Mouse (Mus musculus) intestine, embryonic 15.5 days (tissue): ENCODE data around the gene Zic2. TPM values are rescaled to one million over a fixed set of nuclear protein-coding genes. Genes with fewer than 3 reads are reported as not detected.

ENCODE experiments used
- ATAC-seq: fragments of 200-750 bp; cut with Nextera tagmentation; 2 replicates; pipeline ENCODE4 v1.8.0; 2017; ENCODE audit warnings: moderate TSS enrichment, moderate library complexity
- H3K27ac ChIP-seq: fragments of 300-500 bp; sonication (generic); 2 replicates; pipeline ENCODE4 v1.5.1; 2015; ENCODE audit warnings: mild to moderate bottlenecking, inconsistent platforms
- H3K27me3 ChIP-seq: fragments of 300-500 bp; sonication (generic); replicated peaks from 2 replicates; pipeline ENCODE4 v1.6.1; 2015; ENCODE audit warnings: inconsistent platforms
- H3K36me3 ChIP-seq: fragments of 300-500 bp; sonication (generic); 2 replicates; pipeline ENCODE4 v1.6.1; 2015; ENCODE audit warnings: inconsistent platforms
- H3K4me1 ChIP-seq: fragments of 300-500 bp; sonication (generic); replicated peaks from 2 replicates; pipeline ENCODE4 v1.6.1; 2015; ENCODE audit warnings: inconsistent platforms
- H3K4me2 ChIP-seq: fragments of 300-500 bp; sonication (generic); replicated peaks from 2 replicates; pipeline ENCODE4 v1.6.1; 2015; ENCODE audit warnings: mild to moderate bottlenecking, inconsistent platforms
- H3K4me3 ChIP-seq: fragments of 300-500 bp; sonication (generic); replicated peaks from 2 replicates; pipeline ENCODE4 v1.5.1; 2015; ENCODE audit warnings: inconsistent platforms
- H3K9ac ChIP-seq: fragments of 300-500 bp; sonication (generic); 2 replicates; pipeline ENCODE4 v1.6.1; 2015; ENCODE audit warnings: inconsistent platforms
- H3K9me3 ChIP-seq: fragments of 300-500 bp; sonication (generic); 2 replicates; pipeline ENCODE4 v1.6.1; 2016; ENCODE audit warnings: inconsistent platforms
- WGBS: fragments of 180-500 bp; shearing (Covaris S2); methylation state at CpG from one replicate; pipeline ENCODE4 v1.1.7; 2015; 5-methylcytosine and 5-hydroxymethylcytosine counted together
- polyA plus RNA-seq: library from polyadenylated mRNA; unstranded; fragments of >200 nt; fragmentation: Nextera tagmentation; extraction: Ambion mirVana; gene quantifications from 2 replicates; pipeline ENCODE4 v1.2.1, GENCODE M21; 2015

Zic2 gene
- polyA plus RNA-seq, 1 experiment from 2014 or later = not detected

DNA sequence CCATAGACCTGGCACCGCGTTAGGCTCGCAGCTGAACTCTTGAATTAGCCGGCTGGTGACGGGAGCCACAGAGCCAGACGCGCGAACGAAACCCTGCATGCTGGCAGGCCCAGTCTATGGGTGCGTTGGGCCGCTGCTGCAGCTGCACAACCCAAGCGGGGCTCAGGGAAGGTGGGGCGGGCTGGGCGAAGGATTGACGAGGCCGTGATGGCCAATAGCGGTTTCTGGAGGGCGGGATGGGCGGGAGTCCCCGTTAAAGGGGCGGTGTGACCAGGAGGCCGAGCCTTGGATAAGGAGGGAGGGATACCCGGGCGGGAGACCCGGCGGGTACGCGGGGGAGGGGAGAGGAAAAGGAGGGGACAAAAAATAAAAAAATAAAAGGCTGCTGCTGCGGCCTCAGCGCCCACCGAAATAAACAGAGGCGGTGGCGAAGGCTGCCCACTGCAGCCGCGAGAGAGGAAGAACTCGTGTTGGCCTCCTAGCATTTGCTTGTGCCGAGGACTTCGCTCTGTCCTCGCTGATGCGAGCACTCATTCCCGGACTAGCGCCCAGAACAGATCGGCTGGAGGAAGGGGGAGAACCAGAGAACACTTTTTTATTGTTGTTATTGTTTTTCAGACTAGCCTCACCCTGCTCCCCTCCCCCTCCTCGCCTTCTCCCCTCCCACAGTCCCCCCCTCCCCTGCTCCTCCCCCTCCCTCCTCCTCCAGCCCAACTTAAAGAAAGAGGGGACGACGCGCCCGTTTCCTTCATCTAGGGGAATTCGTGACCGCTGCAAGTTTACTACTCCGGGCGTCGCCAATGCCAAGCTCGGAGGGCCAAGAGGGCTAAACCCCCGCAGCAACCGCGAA, 969 bp upstream of the Zic2 start:
- peak overlapping the region; percentile 75 for H3K4me2 ChIP-seq
- WGBS = under 1% methylated on average over 56 of the region's 57 CpGs
- no peak overlapping the region for H3K9ac ChIP-seq
- H3K4me1 ChIP-seq = peaks cover 25% of the 10 kb centered on the region
- peak; percentile 54 for ATAC-seq
- H3K36me3 ChIP-seq = no peaks in the 10 kb centered on the region
- H3K27me3 ChIP-seq = peaks cover 90% of the 10 kb centered on the region
- no peaks in the 10 kb centered on the region for H3K9me3 ChIP-seq
- H3K27ac ChIP-seq = no peak overlapping the region
- peak overlapping the region; percentile 32 for H3K4me3 ChIP-seq

DNA sequence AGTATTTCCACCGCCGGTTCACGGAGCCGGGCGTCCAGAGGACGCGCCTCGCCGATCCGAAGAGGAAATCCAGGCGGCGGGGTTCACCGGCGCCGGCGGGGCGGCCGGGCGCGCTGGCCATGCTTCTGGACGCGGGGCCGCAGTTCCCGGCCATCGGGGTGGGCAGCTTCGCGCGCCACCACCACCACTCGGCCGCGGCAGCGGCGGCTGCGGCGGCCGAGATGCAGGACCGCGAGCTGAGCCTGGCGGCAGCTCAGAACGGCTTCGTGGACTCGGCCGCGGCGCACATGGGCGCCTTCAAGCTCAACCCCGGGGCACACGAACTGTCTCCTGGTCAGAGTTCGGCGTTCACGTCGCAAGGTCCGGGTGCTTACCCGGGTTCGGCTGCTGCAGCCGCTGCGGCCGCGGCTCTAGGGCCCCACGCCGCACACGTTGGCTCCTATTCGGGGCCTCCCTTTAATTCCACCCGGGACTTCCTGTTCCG, 364 bp downstream of the Zic2 start:
- WGBS = under 1% methylated on average over 63 of the region's 65 CpGs

DNA sequence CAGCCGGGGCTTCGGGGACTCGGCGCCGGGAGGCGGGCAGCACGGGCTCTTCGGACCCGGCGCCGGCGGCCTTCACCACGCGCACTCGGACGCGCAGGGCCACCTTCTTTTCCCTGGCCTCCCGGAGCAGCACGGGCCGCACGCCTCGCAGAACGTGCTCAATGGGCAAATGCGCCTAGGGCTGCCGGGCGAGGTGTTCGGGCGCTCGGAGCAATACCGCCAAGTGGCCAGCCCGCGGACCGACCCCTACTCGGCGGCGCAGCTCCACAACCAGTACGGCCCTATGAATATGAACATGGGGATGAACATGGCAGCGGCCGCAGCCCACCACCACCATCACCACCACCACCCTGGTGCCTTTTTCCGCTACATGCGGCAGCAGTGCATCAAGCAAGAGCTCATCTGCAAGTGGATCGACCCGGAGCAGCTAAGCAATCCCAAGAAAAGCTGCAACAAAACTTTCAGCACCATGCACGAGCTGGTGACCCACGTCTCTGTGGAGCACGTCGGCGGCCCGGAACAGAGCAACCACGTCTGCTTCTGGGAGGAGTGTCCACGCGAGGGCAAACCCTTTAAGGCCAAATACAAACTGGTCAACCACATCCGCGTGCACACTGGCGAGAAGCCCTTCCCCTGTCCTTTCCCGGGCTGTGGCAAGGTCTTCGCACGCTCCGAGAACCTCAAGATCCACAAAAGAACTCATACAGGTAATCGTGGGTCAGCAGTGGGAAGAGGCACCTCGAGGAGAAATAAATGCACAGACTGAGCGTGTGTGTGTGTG, 996 bp downstream of the Zic2 start:
- peaks cover 25% of the 10 kb centered on the region for H3K4me1 ChIP-seq
- ATAC-seq = peak; percentile 29; the same call in 1 of the 2 replicates
- 1% methylated on average over 62 of the region's 62 CpGs for WGBS
- peaks cover 90% of the 10 kb centered on the region for H3K27me3 ChIP-seq
- H3K4me2 ChIP-seq = peak overlapping the region; percentile 75
- H3K9ac ChIP-seq = no peak overlapping the region
- H3K4me3 ChIP-seq = peak overlapping the region; percentile 32
- no peaks in the 10 kb centered on the region for H3K9me3 ChIP-seq
- H3K36me3 ChIP-seq = no peaks in the 10 kb centered on the region
- no peak overlapping the region for H3K27ac ChIP-seq

More for the DNA sequence above, 364 bp downstream of the Zic2 start:
- peak overlapping the region; percentile 32 for H3K4me3 ChIP-seq
- H3K9me3 ChIP-seq = no peaks in the 10 kb centered on the region
- H3K9ac ChIP-seq = no peak overlapping the region
- H3K27ac ChIP-seq = no peak overlapping the region
- H3K36me3 ChIP-seq = no peaks in the 10 kb centered on the region
- peaks cover 25% of the 10 kb centered on the region for H3K4me1 ChIP-seq
- peaks cover 90% of the 10 kb centered on the region for H3K27me3 ChIP-seq
- ATAC-seq = peak; percentile 13; the same call in 1 of the 2 replicates
- peak overlapping the region; percentile 75 for H3K4me2 ChIP-seq

DNA sequence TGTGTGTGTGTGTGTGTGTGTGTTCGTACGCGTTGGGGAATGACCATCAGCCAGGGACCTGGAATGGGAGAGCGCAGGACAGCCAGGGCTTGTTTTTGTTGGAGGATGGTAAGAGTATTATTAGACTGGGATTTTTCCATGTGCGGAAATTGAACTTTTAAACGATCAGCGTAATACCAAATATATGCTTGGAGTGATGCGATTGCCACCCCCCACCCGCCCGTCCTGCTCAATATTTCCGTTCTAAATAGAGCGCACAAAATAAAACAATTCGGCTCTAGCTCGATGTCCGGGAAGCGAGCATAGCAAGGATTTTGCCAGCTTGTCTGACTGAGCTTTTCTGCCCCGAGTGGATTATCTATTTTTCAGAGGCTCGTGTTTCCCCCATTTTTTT, 1.6 kb downstream of the Zic2 start:
- no peak overlapping the region for H3K27ac ChIP-seq
- no peak for ATAC-seq
- no peak overlapping the region for H3K4me3 ChIP-seq
- H3K36me3 ChIP-seq = no peaks in the 10 kb centered on the region
- H3K4me1 ChIP-seq = peaks cover 25% of the 10 kb centered on the region
- no peak overlapping the region for H3K9ac ChIP-seq
- peaks cover 90% of the 10 kb centered on the region for H3K27me3 ChIP-seq
- no peaks in the 10 kb centered on the region for H3K9me3 ChIP-seq
- H3K4me2 ChIP-seq = no peak overlapping the region
- 2% methylated on average over 18 of the region's 18 CpGs for WGBS

DNA sequence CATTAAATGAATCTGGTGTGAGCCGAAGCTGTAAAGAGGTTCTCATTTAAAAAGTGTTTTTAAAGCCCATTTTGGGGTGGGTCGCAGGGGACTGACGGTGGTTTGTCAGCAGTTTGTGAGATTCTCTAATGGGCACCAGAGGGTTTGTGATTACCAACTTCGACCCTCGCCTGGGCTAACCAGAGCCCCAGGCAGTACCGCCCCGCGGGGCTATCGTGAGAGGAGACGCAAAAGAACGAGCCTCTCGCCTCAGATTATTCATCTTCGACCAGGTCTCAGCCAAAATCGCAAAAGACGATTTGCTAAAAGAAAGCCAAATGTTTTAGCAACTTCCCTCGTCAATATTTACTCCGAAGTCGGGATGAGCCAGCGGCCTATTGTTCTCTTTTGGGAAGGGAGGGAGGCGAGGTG, 2.0 kb downstream of the Zic2 start:
- Histone ChIP-seq H3K4me3 (no peak overlapping the region), H3K9me3 (no peaks in the 10 kb centered on the region), H3K36me3 (no peaks in the 10 kb centered on the region), H3K27me3 (peaks cover 92% of the 10 kb centered on the region), H3K4me2 (no peak overlapping the region), H3K27ac (no peak overlapping the region), H3K4me1 (peaks cover 25% of the 10 kb centered on the region), H3K9ac (no peak overlapping the region)
- 1% methylated on average over 20 of the region's 20 CpGs for WGBS
- ATAC-seq = no peak

DNA sequence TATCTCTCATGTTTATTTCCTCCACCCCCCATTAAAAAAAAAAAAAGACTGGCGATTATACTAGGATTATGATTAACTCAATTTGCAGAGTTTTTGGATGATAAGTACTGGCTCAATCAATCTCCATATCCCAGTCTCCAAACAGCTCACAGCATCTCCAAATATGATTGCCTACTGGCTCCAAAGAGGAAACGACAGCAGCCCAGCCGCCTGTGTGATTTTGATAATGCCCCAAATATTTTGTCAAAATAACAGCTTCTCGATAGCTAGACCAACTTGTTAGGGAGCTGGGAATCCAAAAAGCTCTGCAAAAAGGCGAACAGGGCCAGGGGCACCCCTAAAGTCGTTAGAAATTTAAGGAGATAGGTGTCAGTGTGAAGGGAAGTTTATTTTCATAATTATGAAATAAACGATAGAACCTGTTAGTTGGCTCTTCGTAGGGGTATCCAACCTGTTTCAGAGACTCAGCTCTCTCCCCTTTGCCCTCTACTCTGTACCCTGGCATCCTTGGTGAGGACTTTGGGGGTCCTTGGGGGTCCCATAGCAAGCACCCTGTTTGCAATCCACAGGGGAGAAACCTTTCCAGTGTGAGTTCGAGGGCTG, 2.8 kb downstream of the Zic2 start:
- Histone ChIP-seq H3K4me3 (no peak overlapping the region), H3K4me1 (peaks cover 25% of the 10 kb centered on the region)

DNA sequence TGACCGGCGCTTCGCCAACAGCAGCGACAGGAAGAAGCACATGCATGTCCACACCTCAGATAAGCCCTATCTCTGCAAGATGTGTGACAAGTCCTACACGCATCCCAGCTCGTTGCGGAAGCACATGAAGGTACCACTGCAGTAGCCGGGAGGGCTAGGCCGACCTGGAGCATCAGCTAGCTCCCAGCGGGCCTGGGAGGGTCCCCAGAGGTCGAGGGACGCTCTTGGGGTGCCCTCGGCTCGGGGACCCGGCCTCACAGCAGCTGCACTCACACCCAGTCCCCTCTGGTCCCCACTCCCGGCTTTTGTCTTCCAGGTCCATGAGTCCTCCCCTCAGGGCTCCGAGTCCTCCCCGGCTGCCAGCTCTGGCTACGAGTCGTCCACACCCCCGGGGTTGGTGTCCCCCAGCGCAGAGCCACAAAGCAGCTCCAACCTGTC, 3.4 kb downstream of the Zic2 start:
- no peak overlapping the region for H3K4me2 ChIP-seq
- ATAC-seq = no peak
- H3K27me3 ChIP-seq = peaks cover 92% of the 10 kb centered on the region
- no peak overlapping the region for H3K9ac ChIP-seq
- no peak overlapping the region for H3K4me3 ChIP-seq
- H3K9me3 ChIP-seq = no peaks in the 10 kb centered on the region
- no peaks in the 10 kb centered on the region for H3K36me3 ChIP-seq
- H3K27ac ChIP-seq = no peak overlapping the region
- under 1% methylated on average over 22 of the region's 22 CpGs for WGBS
- H3K4me1 ChIP-seq = peaks cover 25% of the 10 kb centered on the region

More for the DNA sequence above, 2.8 kb downstream of the Zic2 start:
- no peak overlapping the region for H3K4me2 ChIP-seq
- peaks cover 92% of the 10 kb centered on the region for H3K27me3 ChIP-seq
- H3K27ac ChIP-seq = no peak overlapping the region
- ATAC-seq = no peak
- WGBS = 2% methylated on average over 9 of the region's 9 CpGs
- no peaks in the 10 kb centered on the region for H3K9me3 ChIP-seq
- H3K9ac ChIP-seq = no peak overlapping the region
- no peaks in the 10 kb centered on the region for H3K36me3 ChIP-seq

DNA sequence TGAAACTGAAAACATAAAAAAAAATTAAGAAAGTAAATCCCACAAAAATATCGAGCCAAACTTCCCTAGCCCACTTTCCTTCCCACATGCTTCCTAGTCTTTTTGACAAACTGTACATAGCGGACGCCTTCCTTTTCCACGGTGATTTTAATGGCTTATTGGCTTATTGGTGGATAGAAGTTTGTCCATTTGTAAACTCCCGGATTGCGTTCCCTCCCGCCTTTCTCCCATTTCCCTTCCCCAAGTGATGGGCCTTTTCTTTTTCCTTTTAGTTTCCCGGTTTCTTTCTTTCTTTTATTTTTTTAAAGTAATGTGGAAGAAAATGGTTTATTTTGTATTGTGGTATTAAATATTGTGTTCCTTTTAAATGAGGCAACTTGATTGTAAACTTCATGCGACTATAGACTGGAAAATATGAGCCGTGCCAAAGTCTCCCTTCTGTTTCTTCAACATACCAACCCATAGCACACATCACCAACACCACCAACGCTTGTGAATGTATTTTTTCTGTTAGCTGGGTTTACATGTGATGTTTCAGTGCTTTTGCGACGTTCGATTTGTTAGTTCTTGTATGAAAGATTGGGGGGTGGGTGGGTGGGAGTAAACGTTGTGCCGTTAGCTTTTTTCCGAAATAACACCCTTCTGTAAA, 4.3 kb downstream of the Zic2 start:
- WGBS = 23% methylated on average over 17 of the region's 17 CpGs
- peaks cover 92% of the 10 kb centered on the region for H3K27me3 ChIP-seq
- no peaks in the 10 kb centered on the region for H3K9me3 ChIP-seq
- H3K4me1 ChIP-seq = peaks cover 17% of the 10 kb centered on the region
- ATAC-seq = no peak
- H3K4me3 ChIP-seq = no peak overlapping the region
- no peak overlapping the region for H3K27ac ChIP-seq
- H3K36me3 ChIP-seq = no peaks in the 10 kb centered on the region
- no peak overlapping the region for H3K4me2 ChIP-seq
- no peak overlapping the region for H3K9ac ChIP-seq

DNA sequence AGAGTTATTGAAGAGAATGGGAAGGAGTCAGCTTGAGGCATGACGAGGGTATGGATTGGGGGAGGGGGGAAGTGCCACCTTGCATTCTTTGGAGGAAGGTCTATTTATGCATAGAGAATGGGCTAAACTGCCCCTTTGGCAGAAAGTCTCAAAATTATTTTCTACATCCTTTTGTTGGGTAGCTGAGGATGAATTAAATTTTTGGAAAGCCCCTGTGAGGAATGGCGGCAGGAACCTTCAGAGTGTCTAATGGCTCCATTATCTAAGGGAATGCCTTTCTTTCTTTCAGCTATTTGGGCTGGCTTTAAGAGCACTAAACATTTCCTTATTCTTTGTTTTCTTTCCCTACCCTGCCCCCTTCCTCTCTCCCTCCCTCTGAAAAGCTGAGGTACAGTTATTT, 5.1 kb downstream of the Zic2 start:
- Histone ChIP-seq H3K27ac (no peak overlapping the region), H3K27me3 (peaks cover 92% of the 10 kb centered on the region), H3K4me1 (peaks cover 9% of the 10 kb centered on the region), H3K4me3 (no peak overlapping the region), H3K4me2 (no peak overlapping the region), H3K9ac (no peak overlapping the region), H3K9me3 (no peaks in the 10 kb centered on the region), H3K36me3 (no peaks in the 10 kb centered on the region)
- no peak for ATAC-seq
- 2% methylated on average over 2 of the region's 2 CpGs for WGBS

DNA sequence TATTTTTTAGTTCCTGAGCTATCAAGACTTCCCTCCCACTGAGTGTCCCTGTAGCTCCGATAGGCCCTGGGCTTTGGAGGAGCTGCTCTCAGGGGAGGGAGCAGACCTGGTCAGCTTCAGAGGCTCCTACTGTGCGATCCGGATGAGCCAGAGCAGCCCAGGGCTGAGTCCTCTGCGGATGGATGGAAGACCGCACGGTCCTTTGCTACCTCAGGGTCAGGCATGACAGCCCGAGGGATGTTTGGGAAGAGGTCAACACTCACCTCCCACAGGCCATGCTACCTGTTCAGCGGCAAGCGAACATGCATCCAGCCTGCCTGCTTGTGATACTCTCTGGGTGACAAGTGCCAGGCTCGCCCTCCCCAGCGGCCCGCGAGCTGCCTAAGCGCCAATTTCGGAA, 5.9 kb downstream of the Zic2 start:
- WGBS = 1% methylated on average over 15 of the region's 15 CpGs
- no peak overlapping the region for H3K27ac ChIP-seq
- H3K36me3 ChIP-seq = no peaks in the 10 kb centered on the region
- no peak overlapping the region for H3K4me2 ChIP-seq
- H3K4me1 ChIP-seq = peaks cover 1% of the 10 kb centered on the region; the same call in 1 of the 2 replicates
- H3K9me3 ChIP-seq = no peaks in the 10 kb centered on the region
- H3K4me3 ChIP-seq = no peak overlapping the region
- peaks cover 92% of the 10 kb centered on the region for H3K27me3 ChIP-seq
- no peak overlapping the region for H3K9ac ChIP-seq
- ATAC-seq = no peak

DNA sequence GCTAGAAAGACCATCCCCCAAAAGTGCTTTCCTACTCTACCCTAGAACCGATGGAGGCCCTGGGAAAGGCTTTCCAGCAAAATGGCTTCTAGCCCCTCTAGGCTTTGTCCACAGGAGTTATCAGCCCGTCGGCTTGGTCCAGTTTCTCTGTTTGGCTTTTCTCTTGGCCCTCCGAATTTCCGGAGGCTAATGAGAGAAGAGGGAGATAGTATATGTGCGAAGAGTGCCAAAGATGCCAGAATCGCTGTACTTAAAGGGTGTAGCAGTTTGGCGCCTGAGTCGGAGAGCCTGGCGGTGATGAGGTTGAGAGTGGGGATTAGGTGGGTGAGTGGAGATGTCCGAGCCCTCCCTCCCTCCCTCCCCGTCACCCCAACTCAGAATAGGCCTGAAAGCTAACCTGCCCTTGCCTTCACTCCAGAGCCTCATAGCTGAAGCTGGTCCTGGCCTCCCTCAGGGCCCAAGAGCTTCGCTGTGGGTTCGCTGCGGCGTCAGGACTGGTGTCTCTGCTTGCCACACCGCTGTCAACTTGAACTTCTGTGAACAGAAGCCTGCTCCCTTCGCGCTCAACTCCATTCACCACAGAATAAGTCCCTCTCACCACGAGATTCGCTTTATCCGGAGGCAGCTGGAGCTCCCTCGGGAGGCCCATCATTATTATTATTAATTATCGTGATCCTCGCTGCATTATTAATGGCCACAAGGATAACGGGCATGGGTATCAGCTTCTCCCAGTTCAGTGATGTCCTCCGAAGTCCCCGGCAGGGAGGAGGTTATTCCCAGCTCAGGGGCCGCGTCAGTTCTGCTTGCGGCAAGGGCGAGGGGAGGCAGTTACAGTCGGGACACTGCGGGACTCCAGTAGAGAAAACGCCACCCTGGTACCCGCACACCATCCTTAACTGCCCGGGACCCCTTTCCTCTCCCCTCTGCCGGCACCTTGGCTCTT, 7.1 kb downstream of the Zic2 start:
- peaks cover 84% of the 10 kb centered on the region for H3K27me3 ChIP-seq
- no peak overlapping the region for H3K4me3 ChIP-seq
- H3K27ac ChIP-seq = no peak overlapping the region
- no peak for ATAC-seq
- no peaks in the 10 kb centered on the region for H3K9me3 ChIP-seq
- H3K36me3 ChIP-seq = no peaks in the 10 kb centered on the region
- no peak overlapping the region for H3K4me2 ChIP-seq
- no peak overlapping the region for H3K9ac ChIP-seq
- H3K4me1 ChIP-seq = no peaks in the 10 kb centered on the region
- under 1% methylated on average over 38 of the region's 38 CpGs for WGBS
